13 mouse cellular contexts compared by ENCODE assay signal in the genomic region with DNA sequence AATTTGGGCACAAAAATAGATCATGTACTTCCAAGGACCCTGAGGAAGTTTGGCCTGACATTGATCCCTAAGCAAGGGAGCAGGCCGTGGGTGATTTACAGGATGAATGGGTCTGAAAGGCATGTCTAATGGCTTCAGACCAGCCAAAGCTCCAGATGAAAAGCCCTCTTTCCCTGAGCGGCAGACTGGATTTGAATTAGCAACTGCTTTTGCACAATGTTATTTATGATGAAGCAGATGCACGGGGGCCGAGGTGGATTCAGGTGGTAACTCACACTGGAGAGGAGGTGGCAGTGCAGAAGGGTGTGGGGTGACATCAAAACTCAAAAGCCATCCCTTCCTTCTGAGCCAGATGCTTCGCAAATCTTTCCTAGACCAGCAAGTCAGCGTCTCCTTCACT.
DNase-seq lines count a peak whose midpoint lies in the region; ATAC-seq lines count a peak whose summit lies in the region.
"Had no signal": no experiment of that assay in that cellular context is flagged by ENCODE, and none has a peak within 500 bp of the region (broad histone marks: within the 10 kb centered on the region; RNA-seq: fewer than 3 reads in every experiment).

No protein-coding gene starts in this region.

- WGBS in heart, embryonic 10.5 days: 56% methylated on average over 6 of the region's 6 CpGs
- WGBS in hindbrain, embryonic 16.5 days: 23% methylated on average over 6 of the region's 6 CpGs
- WGBS in neural tube, embryonic 14.5 days: 16% methylated on average over 6 of the region's 6 CpGs

- H3K27ac ChIP-seq in heart, embryonic 10.5 days: peak overlapping the region; percentile 29; the same call in 1 of the 2 replicates
- 0 out of 2 replicates have a peak overlapping the region, but pooled peaks have one; percentile 39 for H3K27ac ChIP-seq in hindbrain, embryonic 16.5 days (ENCODE audit: low read depth, low read length)
- H3K27ac ChIP-seq in neural tube, embryonic 14.5 days (ENCODE audit: low read depth, low read length): no peak overlapping the region
- H3K27ac ChIP-seq: lung, embryonic 15.5 days had no signal

- DNase-seq in heart, embryonic 10.5 days (ENCODE audit: low spot score): no peak
- DNase-seq in heart, postnatal 10 days: no peak
- DNase-seq in right cerebral cortex, adult 18-20 months: peak; percentile 78
- DNase-seq in right cerebral cortex, postnatal 4 days: no peak
- DNase-seq in adrenal gland, postnatal 4 days (ENCODE audit: low spot score in 2 of 2): no peak
- no peak for DNase-seq in adrenal gland, adult 8-10 months
- DNase-seq: B cell, adult 2 months; cerebellum, postnatal 10 days; layer of hippocampus, postnatal 36 days had no signal

- peak overlapping the region; percentile 19; the same call in 1 of the 2 replicates for H3K4me2 ChIP-seq in hindbrain, embryonic 16.5 days (ENCODE audit: low read length)
- peak overlapping the region; percentile 16; the same call in 1 of the 2 replicates for H3K4me2 ChIP-seq in neural tube, embryonic 14.5 days (ENCODE audit: low read depth, low read length)
- H3K4me2 ChIP-seq: lung, embryonic 15.5 days had no signal

- ATAC-seq in hindbrain, embryonic 16.5 days: no peak
- ATAC-seq in neural tube, embryonic 14.5 days (ENCODE audit: low read depth): no peak
- ATAC-seq: intestine, postnatal 0 days had no signal

- intact Hi-C loops in heart, postnatal 10 days (cut with DNase I): loop anchor here (5.0 kb wide), 1 partner anchor 655 kb away; no protein-coding TSS in a partner anchor

- no peaks in the 10 kb centered on the region for H3K27me3 ChIP-seq in heart, embryonic 10.5 days (ENCODE audit: insufficient read depth, poor library complexity, severe bottlenecking)
- H3K27me3 ChIP-seq in hindbrain, embryonic 16.5 days (replicated peaks; ENCODE audit: control insufficient read depth, insufficient read depth, low read length): no peaks in the 10 kb centered on the region
- H3K27me3 ChIP-seq in neural tube, embryonic 14.5 days (ENCODE audit: control insufficient read depth, insufficient read depth, low read length): no peaks in the 10 kb centered on the region
- H3K27me3 ChIP-seq: lung, embryonic 15.5 days had no signal

- no peak overlapping the region for H3K4me3 ChIP-seq in heart, embryonic 10.5 days
- H3K4me3 ChIP-seq in hindbrain, embryonic 16.5 days (ENCODE audit: low read length): no peak overlapping the region
- H3K4me3 ChIP-seq in neural tube, embryonic 14.5 days (ENCODE audit: low read depth, low read length): no peak overlapping the region
- H3K4me3 ChIP-seq: lung, embryonic 15.5 days had no signal

- H3K36me3 ChIP-seq in heart, embryonic 10.5 days: peaks cover 20% of the 10 kb centered on the region; the same call in 1 of the 2 replicates
- H3K36me3 ChIP-seq in hindbrain, embryonic 16.5 days (ENCODE audit: control insufficient read depth, insufficient read depth, low read length): no peaks in the 10 kb centered on the region
- H3K36me3 ChIP-seq in neural tube, embryonic 14.5 days (ENCODE audit: control insufficient read depth, insufficient read depth, low read length): peaks cover under 1% of the 10 kb centered on the region; the same call in 1 of the 2 replicates
- H3K36me3 ChIP-seq: lung, embryonic 15.5 days had no signal

- no peaks in the 10 kb centered on the region for H3K9me3 ChIP-seq in heart, embryonic 10.5 days
- H3K9me3 ChIP-seq in hindbrain, embryonic 16.5 days (ENCODE audit: control insufficient read depth, low read length): no peaks in the 10 kb centered on the region
- no peaks in the 10 kb centered on the region for H3K9me3 ChIP-seq in neural tube, embryonic 14.5 days (ENCODE audit: control insufficient read depth, low read length)
- H3K9me3 ChIP-seq: lung, embryonic 15.5 days had no signal

- H3K4me1 ChIP-seq in heart, embryonic 10.5 days: peaks cover 70% of the 10 kb centered on the region
- peaks cover 30% of the 10 kb centered on the region for H3K4me1 ChIP-seq in hindbrain, embryonic 16.5 days (ENCODE audit: control insufficient read depth, insufficient read depth, low read depth, low read length)
- H3K4me1 ChIP-seq in neural tube, embryonic 14.5 days (ENCODE audit: control insufficient read depth, insufficient read depth, low read length): peaks cover 30% of the 10 kb centered on the region

- 0 out of 2 replicates have a peak overlapping the region, but pooled peaks have one; percentile 18 for H3K9ac ChIP-seq in hindbrain, embryonic 16.5 days (ENCODE audit: low read depth, low read length)
- no peak overlapping the region; the same call in 1 of the 2 replicates for H3K9ac ChIP-seq in neural tube, embryonic 14.5 days (replicated peaks; ENCODE audit: low read depth, low read length)
- H3K9ac ChIP-seq: lung, embryonic 15.5 days had no signal
